Mouse (Mus musculus) embryonic facial prominence, embryonic 11.5 days (tissue): Measurements from ENCODE around the gene Ahcy. TPM values are rescaled to one million over a fixed set of nuclear protein-coding genes. Genes with fewer than 3 reads are reported as not detected.
A peak's percentile ranks its signal among the peaks of the same experiment; 100 is the strongest.

ENCODE experiments used
- ATAC-seq: fragments of 200-750 bp; cut with Nextera tagmentation; replicated peaks from 2 replicates; pipeline ENCODE4 v1.8.0; 2017; ENCODE audit warnings: low read depth; ENCODE audit not compliant: insufficient number of reproducible peaks, low FRiP score, low TSS enrichment
- DNase-seq: peaks from one replicate; pipeline ENCODE4 v3.0.0-alpha.2; 2015; ENCODE audit warnings: low spot score
- H3K27ac ChIP-seq: fragments of 300-500 bp; sonication (generic); replicated peaks from 2 replicates; pipeline ENCODE4 v1.5.1; 2014; ENCODE audit warnings: mild to moderate bottlenecking, low read depth, low read length, control low read depth
- H3K27me3 ChIP-seq: fragments of 300-500 bp; sonication (generic); 2 replicates; pipeline ENCODE4 v1.6.1; 2014; ENCODE audit warnings: mild to moderate bottlenecking, low read length, moderate library complexity, mixed read lengths; ENCODE audit not compliant: control insufficient read depth, insufficient read depth
- H3K36me3 ChIP-seq: fragments of 300-500 bp; sonication (generic); replicated peaks from 2 replicates; pipeline ENCODE4 v1.6.1; 2014; ENCODE audit warnings: low read depth, mild to moderate bottlenecking, low read length, moderate library complexity, mixed read lengths; ENCODE audit not compliant: control insufficient read depth, insufficient read depth
- H3K4me1 ChIP-seq: fragments of 300-500 bp; sonication (generic); 2 replicates; pipeline ENCODE4 v1.6.1; 2014; ENCODE audit warnings: low read length, mixed read lengths; ENCODE audit not compliant: control insufficient read depth, insufficient read depth
- H3K4me2 ChIP-seq: fragments of 300-500 bp; sonication (generic); 2 replicates; pipeline ENCODE4 v1.6.1; 2014; ENCODE audit warnings: low read depth, mild to moderate bottlenecking, control low read depth, low read length, moderate library complexity
- H3K4me3 ChIP-seq: fragments of 300-500 bp; sonication (generic); 2 replicates; pipeline ENCODE4 v1.5.1; 2014; ENCODE audit warnings: low read depth, low read length, control low read depth
- H3K9ac ChIP-seq: fragments of 300-500 bp; sonication (generic); replicated peaks from 2 replicates; pipeline ENCODE4 v1.6.1; 2014; ENCODE audit warnings: mild to moderate bottlenecking, control low read depth, low read length
- H3K9me3 ChIP-seq: fragments of 300-500 bp; sonication (generic); replicated peaks from 2 replicates; pipeline ENCODE4 v1.6.1; 2016; ENCODE audit warnings: mild to moderate bottlenecking, low read length, inconsistent platforms, mixed read lengths; ENCODE audit not compliant: control insufficient read depth
- WGBS: fragments of 180-500 bp; shearing (Covaris S2); extraction: QIAGEN DNeasy Blood & Tissue Kit; methylation state at CpG from one replicate; pipeline ENCODE4 v1.1.7; 2014; 5-methylcytosine and 5-hydroxymethylcytosine counted together
- polyA plus RNA-seq: library from polyadenylated mRNA; unstranded; fragments of >200 nt; fragmentation: Nextera tagmentation; extraction: Ambion mirVana; gene quantifications from 2 replicates; pipeline ENCODE4 v1.2.1, GENCODE M21; 2014

Gene Ahcy
- polyA plus RNA-seq, 1 experiment from 2014 or later, result 97.6 TPM

DNA sequence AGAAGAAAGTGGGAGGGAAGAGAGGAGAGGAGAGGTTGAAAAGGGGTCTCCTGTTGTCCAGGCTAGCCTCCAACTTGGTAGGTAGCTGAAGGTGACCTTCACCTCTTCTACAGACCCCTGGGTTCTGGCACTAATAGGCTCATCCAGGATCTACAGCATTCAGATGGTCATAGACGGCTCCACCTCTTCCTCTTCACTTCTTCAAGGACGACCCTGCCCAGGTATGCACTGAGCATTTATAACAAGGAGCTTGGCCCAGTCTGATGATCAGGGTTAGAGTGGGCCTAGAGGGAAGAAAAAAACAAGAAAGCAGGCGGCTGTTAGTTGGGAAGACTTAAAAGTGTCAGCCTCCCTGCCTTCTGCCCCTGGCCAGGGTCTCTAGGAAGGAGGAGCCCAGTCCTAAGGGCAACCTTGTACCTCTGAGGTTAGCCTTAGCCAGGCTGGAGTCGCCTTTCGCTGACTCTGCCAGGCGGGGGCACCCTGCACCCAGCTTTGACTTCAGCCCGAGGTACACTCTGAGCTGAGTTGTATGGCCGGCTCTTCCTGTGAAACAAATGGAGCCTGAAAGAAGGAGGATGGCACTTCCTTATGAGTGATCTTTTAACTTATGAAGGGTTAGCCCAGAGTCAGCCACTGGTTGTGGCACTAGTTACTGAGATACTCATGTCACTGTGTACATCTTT lies 8.0 kb upstream of the Ahcy start:
- WGBS, result 20% methylated on average over 8 of the region's 8 CpGs
- no peak overlapping the region for H3K9ac ChIP-seq
- no peaks in the 10 kb centered on the region for H3K27me3 ChIP-seq
- no peaks in the 10 kb centered on the region for H3K4me1 ChIP-seq
- H3K4me2 ChIP-seq, result no peak overlapping the region
- no peaks in the 10 kb centered on the region for H3K36me3 ChIP-seq
- H3K4me3 ChIP-seq, result no peak overlapping the region
- H3K27ac ChIP-seq, result no peak overlapping the region
- DNase-seq (peak; percentile 63), ATAC-seq (no peak)
- no peaks in the 10 kb centered on the region for H3K9me3 ChIP-seq

- Histone ChIP-seq H3K27ac (no peak overlapping the region), H3K9me3 (no peaks in the 10 kb centered on the region), H3K36me3 (no peaks in the 10 kb centered on the region), H3K27me3 (no peaks in the 10 kb centered on the region), H3K9ac (no peak overlapping the region), H3K4me1 (no peaks in the 10 kb centered on the region), H3K4me2 (no peak overlapping the region), H3K4me3 (no peak overlapping the region)
- DNase-seq (no peak), ATAC-seq (no peak)
- 85% methylated on average over 3 of the region's 3 CpGs for WGBS
Observed at GRCm38 (mm10) chr2:155081056-155081455, 6.8 kb upstream of the Ahcy start.

- Histone ChIP-seq H3K4me3 (no peak overlapping the region), H3K4me1 (no peaks in the 10 kb centered on the region; the same call in 1 of the 2 replicates), H3K4me2 (no peak overlapping the region), H3K27ac (no peak overlapping the region), H3K9me3 (no peaks in the 10 kb centered on the region), H3K36me3 (no peaks in the 10 kb centered on the region), H3K27me3 (no peaks in the 10 kb centered on the region), H3K9ac (no peak overlapping the region)
- DNase-seq (no peak), ATAC-seq (no peak)
- 68% methylated on average over 4 of the region's 4 CpGs for WGBS
Observed at GRCm38 (mm10) chr2:155080179-155080530, 5.9 kb upstream of the Ahcy start.

DNA sequence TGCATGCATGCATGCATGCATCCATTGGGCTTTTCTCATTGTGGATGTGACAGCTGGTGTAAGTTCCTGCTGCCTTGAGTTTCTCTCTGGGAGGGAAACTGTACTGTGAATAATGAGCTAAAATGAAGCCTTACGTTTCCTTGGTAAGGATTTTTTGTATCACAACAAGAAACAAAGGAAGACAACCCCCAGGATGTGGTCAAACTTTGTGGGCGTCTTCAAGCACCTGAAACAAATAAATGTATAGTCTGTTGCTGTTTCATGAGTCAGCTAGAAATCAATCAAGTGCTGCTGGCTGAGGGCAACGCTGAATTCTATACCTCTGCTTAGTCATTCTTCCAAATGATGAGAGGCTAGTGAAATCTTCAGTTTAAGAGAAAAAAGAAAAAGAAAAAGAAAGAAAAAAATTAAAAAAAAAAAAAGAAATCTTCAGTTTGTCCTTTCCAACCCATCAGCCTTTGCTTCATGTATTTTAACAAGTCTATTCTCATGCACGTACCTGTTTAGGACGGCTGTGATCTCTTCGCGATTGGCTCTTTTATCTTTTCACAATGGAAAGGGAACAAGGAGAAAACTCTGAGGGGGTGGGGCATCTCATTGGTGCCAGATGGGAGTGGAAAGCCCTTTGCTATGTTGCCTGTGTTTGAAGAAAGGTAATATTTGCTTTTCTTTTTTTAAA lies 5.3 kb upstream of the Ahcy start:
- H3K9ac ChIP-seq, result no peak overlapping the region
- no peak overlapping the region for H3K4me3 ChIP-seq
- H3K4me2 ChIP-seq, result no peak overlapping the region
- WGBS, result 46% methylated on average over 7 of the region's 7 CpGs
- H3K27me3 ChIP-seq, result no peaks in the 10 kb centered on the region
- H3K36me3 ChIP-seq, result no peaks in the 10 kb centered on the region
- ATAC-seq, result no peak
- H3K27ac ChIP-seq, result no peak overlapping the region
- DNase-seq, result no peak
- no peaks in the 10 kb centered on the region; the same call in 1 of the 2 replicates for H3K4me1 ChIP-seq
- H3K9me3 ChIP-seq, result no peaks in the 10 kb centered on the region

GRCm38 (mm10) chr2:155075649-155076048 lies 1.4 kb upstream of the Ahcy start:
- no peaks in the 10 kb centered on the region for H3K27me3 ChIP-seq
- H3K27ac ChIP-seq, result no peak overlapping the region
- H3K4me3 ChIP-seq, result no peak overlapping the region
- no peaks in the 10 kb centered on the region; the same call in none of the 2 replicates for H3K4me1 ChIP-seq
- no peaks in the 10 kb centered on the region for H3K36me3 ChIP-seq
- no peak for ATAC-seq
- DNase-seq, result no peak
- H3K4me2 ChIP-seq, result no peak overlapping the region
- H3K9me3 ChIP-seq, result no peaks in the 10 kb centered on the region
- no peak overlapping the region for H3K9ac ChIP-seq
- WGBS, result 82% methylated on average over 6 of the region's 6 CpGs

DNA sequence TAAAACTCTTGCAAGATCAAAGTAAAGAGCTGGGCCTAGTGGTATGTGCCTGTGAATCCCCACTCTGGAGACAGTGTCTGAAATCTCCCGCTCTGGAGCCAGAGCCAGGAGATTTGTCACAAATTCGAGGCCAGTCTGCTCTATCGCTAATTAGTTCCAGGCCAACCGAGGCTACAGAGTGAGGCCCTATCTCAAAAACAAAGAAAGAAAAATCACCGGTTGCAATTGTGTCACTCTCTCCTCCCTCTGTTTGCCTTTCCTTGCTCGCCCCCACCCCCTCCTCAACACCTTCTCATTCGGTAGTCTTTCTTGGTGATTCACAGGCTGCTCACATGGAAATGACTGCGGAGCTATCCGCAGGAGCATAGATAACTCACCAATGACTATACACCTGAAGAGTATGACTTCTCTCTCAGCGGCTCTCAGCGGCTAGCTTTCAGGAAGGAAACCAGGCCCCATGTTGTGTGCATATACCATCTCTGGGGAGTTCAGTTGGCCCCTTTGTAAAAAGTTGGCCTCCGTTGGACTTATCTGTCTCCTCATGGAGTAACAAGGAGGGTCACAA lies 551 bp upstream of the Ahcy start:
- Histone ChIP-seq H3K4me1 (no peaks in the 10 kb centered on the region; the same call in none of the 2 replicates), H3K4me2 (peak overlapping the region; percentile 44), H3K36me3 (no peaks in the 10 kb centered on the region), H3K9me3 (no peaks in the 10 kb centered on the region), H3K27me3 (no peaks in the 10 kb centered on the region), H3K4me3 (peak overlapping the region; percentile 76), H3K27ac (peak overlapping the region; percentile 70), H3K9ac (peak overlapping the region; percentile 86)
- peak; percentile 65 for DNase-seq
- ATAC-seq, result peak; percentile 29
- 14% methylated on average over 12 of the region's 12 CpGs for WGBS

GRCm38 (mm10) chr2:155073347-155073746 lies 950 bp downstream of the Ahcy start:
- H3K4me3 ChIP-seq, result peak overlapping the region; percentile 76
- H3K36me3 ChIP-seq, result no peaks in the 10 kb centered on the region
- H3K9ac ChIP-seq, result peak overlapping the region; percentile 86
- H3K27ac ChIP-seq, result peak overlapping the region; percentile 70; the same call in 1 of the 2 replicates
- H3K27me3 ChIP-seq, result no peaks in the 10 kb centered on the region
- no peaks in the 10 kb centered on the region for H3K9me3 ChIP-seq
- peak overlapping the region; percentile 58 for H3K4me2 ChIP-seq
- 28% methylated on average over 3 of the region's 3 CpGs for WGBS
- no peaks in the 10 kb centered on the region; the same call in none of the 2 replicates for H3K4me1 ChIP-seq
- ATAC-seq (no peak), DNase-seq (no peak)
